Mouse (Mus musculus) ES-Bruce4 (cell line): ENCODE measurements around the gene Spdye4b.

ENCODE experiments used
- CTCF ChIP-seq: IDR thresholded peaks from one replicate; pipeline ENCODE4 v1.8.1; 2011; ENCODE audit warnings: low read depth, low read length
- EP300 ChIP-seq: IDR thresholded peaks from 2 replicates; pipeline ENCODE4 v1.6.1; 2011; ENCODE audit warnings: low read depth, low read length; ENCODE audit not compliant: insufficient read depth
- POLR2A ChIP-seq: IDR thresholded peaks from one replicate; pipeline ENCODE4 v1.8.1; 2011; ENCODE audit warnings: low read length; ENCODE audit not compliant: insufficient read depth

- TF ChIP-seq CTCF (no peak), POLR2A (no peak), EP300 (no peak)
Measured at GRCm38 (mm10) chr5:143150044-143150443, 30.8 kb upstream of the Spdye4b start.
